Mouse (Mus musculus) central nervous system, embryonic 14 days (tissue): ENCODE measurements around the gene Scnn1b. TPM values are rescaled to one million over a fixed set of nuclear protein-coding genes. Genes with fewer than 3 reads are reported as not detected.

Experiments used
- polyA plus RNA-seq: library from polyadenylated mRNA; depleted of rRNA; stranded (reverse); fragments of >200 nt; gene quantifications from 2 replicates; pipeline ENCODE4 v1.2.3, GENCODE M21; 2012; rRNA removed

Gene Scnn1b
- polyA plus RNA-seq: 0.12 and 0.13 TPM in 2 replicates

GRCm38 (mm10) chr7:121864858-121865585, at the start of gene Scnn1b:
Gene Scnn1b (plus strand): TSS chr7:121865038.

Other genes starting within 250 kb of the Scnn1b start
- gene Usp31, start 157.8 kb upstream of the Scnn1b start, polyA plus RNA-seq: 9.1 and 9.3 TPM in 2 replicates
- gene Scnn1g, start 130.6 kb upstream of the Scnn1b start, polyA plus RNA-seq: 0.14 TPM in 1 of 2 replicates, not detected in the other
- gene Cog7, start 116.7 kb downstream of the Scnn1b start, polyA plus RNA-seq: 13.6 and 15.9 TPM in 2 replicates
- gene Gga2, start 156.2 kb downstream of the Scnn1b start, polyA plus RNA-seq: 69.3 and 78.1 TPM in 2 replicates
- gene Ubfd1, start 202.1 kb downstream of the Scnn1b start, polyA plus RNA-seq: 66.2 and 73.4 TPM in 2 replicates
- 9.4 TPM in 2 replicates for gene Ears2, start 202.2 kb downstream of the Scnn1b start, polyA plus RNA-seq
- 150 and 160 TPM in 2 replicates for gene Ndufab1, start 236.8 kb downstream of the Scnn1b start, polyA plus RNA-seq